Mouse (Mus musculus): ENCODE results near the gene Rell1.

The Rell1 gene

DNA sequence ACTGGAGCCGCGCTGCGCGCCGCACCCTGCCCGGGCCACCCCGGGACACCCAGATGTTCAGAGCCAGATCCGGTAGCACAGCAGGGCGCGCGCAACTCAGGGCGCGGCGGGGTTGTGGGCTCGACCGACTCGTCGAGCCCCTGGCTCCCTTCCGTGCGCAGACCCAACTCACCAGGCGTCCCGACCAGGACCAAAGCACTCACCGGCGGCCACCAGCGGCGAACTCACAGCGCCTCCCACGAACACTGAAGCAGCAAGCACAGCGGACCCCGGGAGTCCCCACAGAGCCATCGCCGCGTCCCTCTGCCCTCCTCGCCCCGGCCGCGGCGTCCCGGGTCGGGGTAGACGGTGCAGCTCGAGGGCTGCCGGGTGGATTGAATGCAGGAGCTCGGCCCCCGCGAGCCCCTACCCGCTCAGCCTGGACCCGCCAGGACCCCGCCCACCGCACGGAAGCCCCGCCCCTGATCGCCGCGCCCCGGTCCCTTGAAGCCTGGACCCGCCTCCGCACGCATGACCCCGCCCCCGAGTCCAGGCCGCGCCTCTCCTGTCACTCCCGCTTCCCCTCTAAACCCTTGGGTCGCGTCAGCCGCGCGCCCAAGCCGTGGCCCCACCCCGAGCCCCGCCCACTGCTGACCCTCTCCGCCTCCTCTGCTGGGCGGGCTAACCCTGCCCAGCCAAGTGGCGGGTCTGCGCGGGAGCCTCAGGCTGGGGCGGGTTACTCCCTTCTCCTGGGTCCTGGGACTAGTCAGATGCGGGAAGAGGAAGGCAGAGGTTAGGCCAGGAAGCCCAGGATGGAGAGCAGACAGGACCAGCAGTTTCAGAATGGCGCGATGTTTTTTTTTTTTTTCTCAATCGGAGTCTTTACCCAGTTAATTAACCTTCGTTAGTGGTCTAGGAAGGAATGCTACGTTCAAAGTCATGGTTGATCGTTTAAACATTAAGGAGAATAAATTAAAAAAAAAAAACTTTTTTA lies at the start of gene Rell1:
Gene Rell1, minus strand, starts transcription at position 455 of the 973 bp plus-strand sequence.
- DNase-seq (ENCODE audit: low spot score) = peak; percentile 99

DNA sequence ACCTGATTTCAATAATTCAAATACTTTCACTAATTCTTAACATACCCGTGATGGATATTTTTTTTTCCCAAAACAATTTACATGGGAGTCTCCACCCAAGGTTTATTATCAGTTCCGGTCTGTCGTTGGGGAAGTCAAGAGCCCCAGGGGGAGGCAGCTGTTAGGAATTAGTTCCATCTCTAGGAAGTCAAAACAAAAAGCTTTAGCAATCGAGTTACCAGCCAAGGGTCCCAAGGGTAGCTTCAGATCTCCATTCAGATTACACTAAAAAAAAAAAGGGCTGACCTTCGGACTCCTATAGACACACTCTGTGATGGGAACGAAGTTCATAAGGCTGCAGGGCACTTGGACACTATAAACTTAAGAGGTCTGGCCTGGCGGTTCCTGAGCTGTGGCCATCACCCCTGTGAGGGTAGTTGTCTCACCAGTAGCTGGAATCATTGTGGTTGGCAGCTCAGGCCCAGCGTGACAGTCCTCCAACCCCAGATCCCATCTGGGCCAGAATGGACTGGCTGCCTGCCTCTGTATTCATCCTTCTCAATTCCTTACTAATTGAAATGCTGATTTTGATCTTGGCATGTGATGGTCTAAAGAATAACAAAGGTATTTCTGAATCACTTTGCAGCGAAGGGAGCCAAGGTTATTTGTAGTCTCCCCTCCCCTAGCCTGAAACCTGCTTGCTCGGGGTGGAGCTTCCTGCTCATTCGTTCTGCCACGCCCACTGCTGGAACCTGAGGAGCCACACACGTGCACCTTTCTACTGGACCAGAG lies 44.1 kb upstream of the Rell1 start:
- no peak for DNase-seq (ENCODE audit: low spot score)

DNA sequence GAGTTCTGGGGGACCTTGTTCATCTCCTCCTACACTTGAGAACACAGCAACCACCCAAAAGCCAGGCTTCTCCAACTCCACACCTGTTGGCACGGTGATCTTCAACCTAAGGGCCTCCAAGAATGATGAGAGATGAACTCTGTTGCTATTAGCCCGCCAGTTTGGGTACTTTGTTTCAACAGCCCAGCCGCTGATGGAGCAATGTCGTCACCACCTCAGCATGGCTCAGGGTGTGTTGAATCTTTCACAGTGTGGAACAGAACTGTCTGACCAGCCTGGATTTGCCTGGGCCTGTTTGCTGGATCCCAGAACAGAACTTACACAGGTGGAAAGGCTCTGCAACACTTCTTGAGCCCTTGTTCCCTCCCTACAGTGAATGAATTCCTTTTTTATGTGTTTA lies 37.9 kb upstream of the Rell1 start:
- DNase-seq (ENCODE audit: low spot score) = no peak

DNA sequence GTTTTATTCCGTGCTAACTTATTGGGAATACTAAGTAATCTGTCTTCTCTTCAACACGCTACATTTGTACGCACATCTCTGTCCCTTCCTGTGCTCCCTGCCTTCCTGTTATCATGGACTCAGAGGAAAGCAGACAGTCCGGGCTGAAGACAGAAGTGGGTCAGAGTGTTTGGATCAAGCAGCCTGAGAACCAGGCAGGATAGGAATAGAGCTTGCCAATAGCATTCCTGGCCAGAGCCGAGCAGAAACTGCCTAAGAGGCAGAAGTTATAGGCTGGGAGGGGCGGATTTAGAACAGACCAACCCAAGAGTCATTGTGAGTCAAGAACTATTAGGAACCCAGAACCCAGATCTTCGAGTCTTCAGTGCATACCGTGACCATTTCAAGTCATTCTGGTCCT lies 34.6 kb upstream of the Rell1 start:
- DNase-seq (ENCODE audit: low spot score) = no peak

DNA sequence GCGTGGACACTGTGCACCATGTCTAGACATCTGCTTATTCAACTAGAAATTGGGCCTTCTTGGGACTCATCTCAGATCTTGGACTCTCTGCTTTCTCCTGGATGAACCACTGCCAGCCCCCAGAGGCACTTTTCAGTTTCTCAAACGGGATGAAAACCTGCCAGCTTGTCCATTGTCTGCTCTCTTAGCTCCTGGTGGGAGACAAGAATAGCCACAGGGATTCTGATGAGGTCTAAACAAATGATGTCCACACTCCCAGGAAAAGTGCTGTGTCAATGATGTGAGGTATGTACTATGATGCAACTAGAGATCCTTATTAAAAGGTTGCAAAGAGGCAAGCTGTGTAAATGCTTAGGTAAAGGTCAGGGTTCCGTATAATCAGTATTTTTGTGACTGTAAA lies 25.2 kb upstream of the Rell1 start:
- DNase-seq (ENCODE audit: low spot score) = no peak

GRCm38 (mm10) chr5:63990675-63991074 lies 22.0 kb upstream of the Rell1 start:
- no peak for DNase-seq (ENCODE audit: low spot score)

- DNase-seq (ENCODE audit: low spot score) = no peak
Measured at GRCm38 (mm10) chr5:63986337-63986736, 17.6 kb upstream of the Rell1 start.

DNA sequence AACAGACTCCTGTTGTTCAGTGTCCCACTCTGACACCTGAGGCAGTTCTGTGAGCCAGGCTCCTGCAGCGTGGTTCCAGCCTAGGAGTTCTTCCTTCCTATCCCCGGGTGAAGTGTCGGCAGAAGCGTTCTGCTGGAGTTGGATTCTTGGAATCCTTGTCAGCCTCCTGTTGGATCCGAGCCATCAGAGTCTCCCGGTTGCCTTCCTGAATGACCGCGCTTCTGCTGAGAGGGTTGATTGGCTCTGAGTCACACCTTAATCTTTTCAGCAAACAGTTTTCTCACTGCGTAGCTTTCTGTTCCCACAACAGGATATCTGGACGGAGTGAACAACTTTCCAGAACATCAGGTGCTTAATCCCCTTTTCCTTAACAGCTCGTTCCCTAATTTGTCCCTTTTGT lies 13.6 kb upstream of the Rell1 start:
- DNase-seq (ENCODE audit: low spot score) = no peak

DNA sequence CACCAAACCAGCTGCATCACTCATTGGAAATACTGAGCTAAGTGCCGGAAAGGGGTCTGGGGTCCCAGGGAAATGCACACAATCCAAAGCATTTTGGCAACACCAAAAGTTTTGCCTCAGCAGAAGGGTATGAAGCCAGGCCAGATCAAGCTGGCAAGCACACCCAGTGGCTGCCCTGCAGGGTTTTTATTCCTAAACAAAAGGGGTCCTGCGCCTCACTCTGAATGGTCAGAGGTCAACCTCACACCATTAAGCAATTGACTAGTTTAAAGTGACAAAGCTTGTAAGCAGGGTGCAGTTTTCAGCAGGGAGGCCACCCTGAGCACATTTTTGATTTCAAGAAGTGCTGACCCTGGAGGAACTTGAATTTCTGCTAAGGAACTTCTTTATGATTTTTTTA lies 2.3 kb upstream of the Rell1 start:
- no peak for DNase-seq (ENCODE audit: low spot score)

DNA sequence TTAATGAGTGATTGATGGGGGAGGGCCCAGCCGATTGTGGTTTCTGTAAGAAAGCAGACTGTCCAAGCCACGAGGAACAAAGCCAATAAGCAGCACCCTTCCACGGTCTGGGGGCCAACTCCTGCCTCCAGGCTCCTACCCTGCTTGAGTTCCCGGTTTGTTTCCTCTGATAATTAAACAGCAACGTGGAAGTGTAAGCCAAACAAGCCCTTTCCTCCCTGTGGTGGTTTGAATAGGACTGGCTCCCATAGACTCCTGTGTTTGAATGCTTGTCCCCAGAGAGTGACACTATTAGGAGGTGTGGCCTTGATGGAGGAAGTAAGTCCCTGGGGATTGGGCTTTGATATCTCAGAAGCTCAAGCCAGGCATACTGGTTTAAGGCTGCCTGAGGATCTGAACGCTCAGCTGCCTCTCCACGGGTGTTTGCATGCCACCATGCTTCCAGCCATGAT lies 1.6 kb upstream of the Rell1 start:
- DNase-seq (ENCODE audit: low spot score) = no peak

DNA sequence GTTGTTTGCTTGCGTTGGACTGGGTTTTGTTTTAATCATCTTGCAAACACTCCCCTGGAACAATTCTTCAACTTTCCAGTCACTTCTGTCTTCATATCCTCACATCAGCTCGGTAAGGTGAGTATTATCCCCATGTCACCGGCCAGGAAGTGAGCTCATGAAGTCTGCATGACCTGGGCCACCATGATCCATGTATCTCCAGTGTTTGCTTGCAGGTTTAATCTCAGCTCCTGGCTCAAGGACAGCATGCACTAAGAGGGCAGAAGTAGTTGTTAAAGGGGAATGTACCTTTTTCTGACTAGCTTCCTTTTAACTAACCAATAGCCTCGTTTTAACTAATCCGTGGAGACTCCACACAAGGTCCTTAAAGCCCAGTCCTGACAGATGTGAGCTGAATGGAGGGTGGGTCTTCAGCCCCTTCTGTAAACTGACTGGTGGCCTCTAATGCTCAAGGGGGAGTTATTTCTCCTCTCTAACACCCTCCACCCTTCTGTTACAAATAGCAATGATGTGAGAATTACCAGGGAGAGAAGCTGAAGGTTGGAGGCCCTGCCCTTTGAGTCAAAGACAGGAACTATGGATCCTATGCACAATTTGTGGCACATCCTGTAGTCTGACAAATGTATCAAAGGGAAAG lies 897 bp upstream of the Rell1 start:
- DNase-seq (ENCODE audit: low spot score) = no peak

GRCm38 (mm10) chr5:63967591-63968141 lies 1.0 kb downstream of the Rell1 start:
- no peak for DNase-seq (ENCODE audit: low spot score)

GRCm38 (mm10) chr5:63966379-63966778 lies 2.3 kb downstream of the Rell1 start:
- no peak for DNase-seq (ENCODE audit: low spot score)

- no peak for DNase-seq (ENCODE audit: low spot score)
Measured at GRCm38 (mm10) chr5:63965946-63966345, 2.8 kb downstream of the Rell1 start.

DNA sequence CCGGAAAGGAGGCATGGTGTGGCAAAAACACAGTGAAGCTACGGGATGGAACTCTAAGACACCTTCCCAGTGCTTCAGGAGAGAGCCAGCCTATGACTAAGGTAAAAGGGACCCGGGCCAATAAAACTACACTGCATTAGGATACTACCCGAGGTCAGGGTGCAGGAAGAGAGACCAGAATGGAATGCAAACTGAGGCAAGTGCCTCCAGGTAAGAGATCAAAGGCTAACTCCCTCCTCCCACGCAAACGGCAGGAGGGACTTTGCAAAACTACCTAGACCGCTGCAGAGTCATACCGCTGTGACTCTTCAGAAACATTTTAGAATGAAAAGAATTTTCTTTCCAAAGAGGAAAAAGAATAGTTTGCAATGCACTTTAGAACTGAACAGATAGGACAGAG lies 4.1 kb downstream of the Rell1 start:
- DNase-seq (ENCODE audit: low spot score) = no peak

DNA sequence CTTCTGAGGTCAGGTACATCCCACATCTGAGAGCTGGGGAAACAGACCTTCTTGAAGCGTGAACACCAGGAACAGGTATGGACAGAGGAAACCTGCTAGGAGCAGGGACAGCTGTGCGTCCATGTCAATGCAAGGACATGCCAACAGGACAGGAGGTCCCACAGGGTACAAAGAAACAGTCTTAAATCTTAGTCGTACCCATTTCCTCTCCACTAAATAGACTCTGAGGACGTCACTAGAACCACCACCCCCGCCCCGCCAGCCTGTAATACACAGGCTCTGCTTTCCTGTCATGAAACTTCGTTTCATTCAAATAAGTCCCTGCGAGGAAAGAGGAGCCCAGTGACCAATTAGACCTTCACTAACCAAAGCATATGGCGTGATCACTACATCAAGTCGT lies 7.0 kb downstream of the Rell1 start:
- DNase-seq (ENCODE audit: low spot score) = no peak

DNA sequence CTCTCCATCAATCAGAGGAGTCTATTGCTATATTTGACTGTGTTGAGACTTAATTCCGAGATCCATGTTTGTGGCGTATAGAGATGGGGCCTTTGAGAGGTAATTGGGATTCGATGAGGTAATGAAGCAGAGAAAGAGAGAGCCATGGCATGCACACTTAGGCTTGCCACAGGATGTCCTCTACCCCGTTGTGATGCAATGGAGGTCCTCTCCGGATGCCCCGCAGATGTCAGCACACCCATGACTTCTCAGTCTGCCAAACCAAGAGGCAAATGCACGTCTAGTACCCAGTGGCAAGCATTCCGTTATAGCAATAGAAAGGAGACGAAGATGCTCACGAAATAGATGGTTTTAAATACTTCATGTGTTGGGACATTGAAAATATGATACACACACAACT lies 8.1 kb downstream of the Rell1 start:
- DNase-seq (ENCODE audit: low spot score) = no peak

- no peak for DNase-seq (ENCODE audit: low spot score)
Measured at GRCm38 (mm10) chr5:63958963-63959708, 9.6 kb downstream of the Rell1 start.

DNA sequence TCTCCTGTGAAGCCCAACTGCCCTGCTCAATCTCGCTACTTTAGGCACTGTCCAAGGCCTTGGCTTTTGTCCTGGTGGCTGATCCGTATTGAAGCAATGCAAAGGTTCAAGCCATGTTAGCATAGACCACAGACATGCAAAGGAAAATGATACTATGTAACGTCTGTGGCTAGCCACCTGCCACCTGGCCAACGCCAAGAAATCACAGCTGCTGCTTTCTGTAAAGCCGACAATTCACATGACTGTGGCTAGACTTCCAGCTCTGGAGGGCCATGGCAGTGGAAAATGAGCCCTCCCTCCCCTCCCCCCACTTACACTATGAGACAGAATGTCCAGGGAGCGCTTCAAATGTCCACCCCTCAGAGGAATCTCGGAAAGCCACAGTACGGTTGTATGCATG lies 11.1 kb downstream of the Rell1 start:
- no peak for DNase-seq (ENCODE audit: low spot score)

GRCm38 (mm10) chr5:63956411-63956810 lies 12.3 kb downstream of the Rell1 start:
- no peak for DNase-seq (ENCODE audit: low spot score)

DNA sequence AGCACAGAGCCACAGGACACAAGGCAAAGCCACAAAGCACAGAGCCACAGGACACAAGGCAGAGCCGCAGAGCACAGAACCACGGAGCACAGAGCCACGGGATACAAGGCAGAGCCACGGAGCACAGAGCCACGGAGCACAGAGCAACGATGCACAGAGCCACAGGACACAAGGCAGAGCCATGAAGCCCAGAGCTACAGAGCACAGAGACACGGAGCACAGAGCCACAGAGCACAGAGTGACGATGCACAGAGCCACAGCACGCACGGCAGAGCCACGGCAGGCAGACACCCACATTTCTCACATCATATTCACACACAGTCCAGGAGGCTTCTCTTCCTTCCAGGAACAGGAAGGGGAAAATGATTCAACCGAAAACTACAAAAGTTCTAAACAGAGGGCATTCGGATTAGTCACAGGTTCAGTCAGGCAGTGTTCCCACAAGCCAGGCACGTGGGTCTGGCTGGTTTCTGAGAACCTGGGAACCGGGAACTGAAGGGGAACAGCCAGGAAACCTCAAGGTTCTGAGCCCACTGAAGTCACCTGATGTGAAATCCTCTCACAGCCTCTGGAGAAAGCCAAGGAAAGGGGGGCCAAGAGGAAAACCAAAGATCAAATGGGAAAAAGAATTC lies 15.2 kb downstream of the Rell1 start:
- no peak for DNase-seq (ENCODE audit: low spot score)
